Mouse (Mus musculus) heart, embryonic 15.5 days (tissue): ENCODE data around the gene 5730455P16Rik. TPM values are rescaled to one million over a fixed set of nuclear protein-coding genes. Genes with fewer than 3 reads are reported as not detected.
"Not testable (repeated sequence)": the region's sequence is repeated elsewhere in the genome, so short reads cannot be mapped to it uniquely, and the experiment has no call there.

Source experiments
- ATAC-seq: fragments of 200-750 bp; cut with Nextera tagmentation; replicated peaks from 2 replicates; pipeline ENCODE4 v1.8.0; 2017; ENCODE audit warnings: low read depth, moderate TSS enrichment; ENCODE audit not compliant: insufficient number of reproducible peaks, insufficient read depth, low FRiP score
- H3K27ac ChIP-seq: fragments of 300-500 bp; sonication (generic); 2 replicates; pipeline ENCODE4 v1.5.1; 2015; ENCODE audit warnings: mild to moderate bottlenecking, inconsistent platforms
- H3K27me3 ChIP-seq: fragments of 300-500 bp; sonication (generic); 2 replicates; pipeline ENCODE4 v1.6.1; 2015; ENCODE audit warnings: inconsistent platforms
- H3K36me3 ChIP-seq: fragments of 300-500 bp; sonication (generic); 2 replicates; pipeline ENCODE4 v1.6.1; 2015; ENCODE audit warnings: mild to moderate bottlenecking, inconsistent platforms
- H3K4me1 ChIP-seq: fragments of 300-500 bp; sonication (generic); replicated peaks from 2 replicates; pipeline ENCODE4 v1.6.1; 2015; ENCODE audit warnings: inconsistent platforms
- H3K4me2 ChIP-seq: fragments of 300-500 bp; sonication (generic); 2 replicates; pipeline ENCODE4 v1.6.1; 2015; ENCODE audit warnings: inconsistent platforms, mild to moderate bottlenecking, moderate library complexity
- H3K4me3 ChIP-seq: fragments of 300-500 bp; sonication (generic); 2 replicates; pipeline ENCODE4 v1.5.1; 2015; ENCODE audit warnings: mild to moderate bottlenecking, inconsistent platforms
- H3K9ac ChIP-seq: fragments of 300-500 bp; sonication (generic); 2 replicates; pipeline ENCODE4 v1.6.1; 2015; ENCODE audit warnings: mild to moderate bottlenecking, inconsistent platforms
- H3K9me3 ChIP-seq: fragments of 300-500 bp; sonication (generic); replicated peaks from 2 replicates; pipeline ENCODE4 v1.6.1; 2016; ENCODE audit warnings: inconsistent platforms
- WGBS: fragments of 180-500 bp; shearing (Covaris S2); methylation state at CpG from one replicate; pipeline ENCODE4 v1.1.7; 2015; ENCODE audit warnings: mixed read lengths; 5-methylcytosine and 5-hydroxymethylcytosine counted together
- polyA plus RNA-seq: library from polyadenylated mRNA; unstranded; fragments of >200 nt; fragmentation: Nextera tagmentation; extraction: Ambion mirVana; gene quantifications from 2 replicates; pipeline ENCODE4 v1.2.1, GENCODE M21; 2015

The 5730455P16Rik gene
- polyA plus RNA-seq, 1 experiment from 2014 or later, result 15.7 TPM

- H3K4me1 ChIP-seq, result no peaks in the 10 kb centered on the region
- peaks cover 66% of the 10 kb centered on the region for H3K36me3 ChIP-seq
- no peak overlapping the region for H3K27ac ChIP-seq
- WGBS, result 91% methylated on average over 4 of the region's 4 CpGs
- no peak overlapping the region for H3K9ac ChIP-seq
- H3K27me3 ChIP-seq, result no peaks in the 10 kb centered on the region
- no peaks in the 10 kb centered on the region for H3K9me3 ChIP-seq
- no peak for ATAC-seq
- H3K4me3 ChIP-seq, result no peak overlapping the region
- H3K4me2 ChIP-seq, result no peak overlapping the region
Observed at GRCm38 (mm10) chr11:80396617-80397016, 18.8 kb upstream of the 5730455P16Rik start.

- 93% methylated on average over 3 of the region's 3 CpGs for WGBS
- Histone ChIP-seq H3K36me3 (peaks cover 69% of the 10 kb centered on the region), H3K9me3 (no peaks in the 10 kb centered on the region)
Observed at GRCm38 (mm10) chr11:80395930-80396329, 18.1 kb upstream of the 5730455P16Rik start.

GRCm38 (mm10) chr11:80391407-80392120, 13.7 kb upstream of the 5730455P16Rik start:
- Histone ChIP-seq H3K9ac (no peak overlapping the region), H3K4me1 (peaks cover 2% of the 10 kb centered on the region; the same call in 1 of the 2 replicates), H3K36me3 (peaks cover 71% of the 10 kb centered on the region), H3K27me3 (no peaks in the 10 kb centered on the region), H3K27ac (no peak overlapping the region), H3K9me3 (no peaks in the 10 kb centered on the region), H3K4me3 (no peak overlapping the region), H3K4me2 (no peak overlapping the region)
- 93% methylated on average over 2 of the region's 2 CpGs for WGBS
- ATAC-seq, result no peak

More at GRCm38 (mm10) chr11:80395930-80396329, 18.1 kb upstream of the 5730455P16Rik start:
- Histone ChIP-seq H3K4me2 (no peak overlapping the region), H3K4me1 (no peaks in the 10 kb centered on the region), H3K9ac (no peak overlapping the region), H3K27ac (no peak overlapping the region), H3K27me3 (no peaks in the 10 kb centered on the region), H3K4me3 (no peak overlapping the region)
- no peak for ATAC-seq

GRCm38 (mm10) chr11:80389885-80390284, 12.1 kb upstream of the 5730455P16Rik start:
- Histone ChIP-seq H3K27me3 (no peaks in the 10 kb centered on the region), H3K4me1 (peaks cover 18% of the 10 kb centered on the region), H3K4me3 (no peak overlapping the region), H3K27ac (no peak overlapping the region), H3K4me2 (no peak overlapping the region), H3K36me3 (peaks cover 61% of the 10 kb centered on the region), H3K9ac (no peak overlapping the region), H3K9me3 (no peaks in the 10 kb centered on the region)
- ATAC-seq, result no peak
- 63% methylated on average over 1 of the region's 1 CpGs for WGBS

- H3K27me3 ChIP-seq, result no peaks in the 10 kb centered on the region
Observed at GRCm38 (mm10) chr11:80386790-80387189, 9.0 kb upstream of the 5730455P16Rik start.

GRCm38 (mm10) chr11:80385055-80385454, 7.2 kb upstream of the 5730455P16Rik start:
- no peaks in the 10 kb centered on the region for H3K9me3 ChIP-seq
- peaks cover 28% of the 10 kb centered on the region for H3K4me1 ChIP-seq
- no peak overlapping the region for H3K27ac ChIP-seq
- H3K27me3 ChIP-seq, result no peaks in the 10 kb centered on the region
- peak overlapping the region; percentile 60 for H3K4me3 ChIP-seq
- peaks cover 35% of the 10 kb centered on the region for H3K36me3 ChIP-seq
- no peak for ATAC-seq
- WGBS, result 41% methylated on average over 4 of the region's 4 CpGs
- peak overlapping the region; percentile 55 for H3K9ac ChIP-seq
- H3K4me2 ChIP-seq, result peak overlapping the region; percentile 75

More at GRCm38 (mm10) chr11:80386790-80387189, 9.0 kb upstream of the 5730455P16Rik start:
- Histone ChIP-seq H3K4me1 (peaks cover 28% of the 10 kb centered on the region), H3K9me3 (no peaks in the 10 kb centered on the region), H3K27ac (no peak overlapping the region), H3K4me2 (peak overlapping the region; percentile 75), H3K9ac (no peak overlapping the region), H3K36me3 (peaks cover 43% of the 10 kb centered on the region), H3K4me3 (no peak overlapping the region)
- 53% methylated on average over 2 of the region's 2 CpGs for WGBS
- ATAC-seq, result no peak

GRCm38 (mm10) chr11:80384461-80384860, 6.6 kb upstream of the 5730455P16Rik start:
- Histone ChIP-seq H3K9ac (peak overlapping the region; percentile 55), H3K4me3 (peak overlapping the region; percentile 60), H3K4me1 (peaks cover 28% of the 10 kb centered on the region), H3K9me3 (no peaks in the 10 kb centered on the region), H3K36me3 (peaks cover 30% of the 10 kb centered on the region), H3K27ac (no peak overlapping the region), H3K27me3 (no peaks in the 10 kb centered on the region), H3K4me2 (peak overlapping the region; percentile 75)
- ATAC-seq, result no peak

- H3K36me3 ChIP-seq, result peaks cover 23% of the 10 kb centered on the region
- H3K9ac ChIP-seq, result peak overlapping the region; percentile 93
- H3K9me3 ChIP-seq, result no peaks in the 10 kb centered on the region
- peak overlapping the region; percentile 91 for H3K27ac ChIP-seq
- 0 out of 2 replicates have a peak overlapping the region, but pooled peaks have one; percentile 16 for H3K4me2 ChIP-seq
- H3K4me1 ChIP-seq, result peaks cover 28% of the 10 kb centered on the region
- ATAC-seq, result peak; percentile 15; the same call in 1 of the 2 replicates
- WGBS, result under 1% methylated on average over 20 of the region's 20 CpGs
- H3K4me3 ChIP-seq, result peak overlapping the region; percentile 78
- H3K27me3 ChIP-seq, result no peaks in the 10 kb centered on the region
Observed at GRCm38 (mm10) chr11:80383626-80384046, 5.8 kb upstream of the 5730455P16Rik start.

- Histone ChIP-seq H3K36me3 (peaks cover 18% of the 10 kb centered on the region), H3K4me2 (peak within 1 kb of the TSS; percentile 75), H3K9me3 (no peaks in the 10 kb centered on the region), H3K27ac (peak within 1 kb of the TSS; percentile 91), H3K27me3 (no peaks in the 10 kb centered on the region), H3K4me1 (peaks cover 31% of the 10 kb centered on the region), H3K9ac (peak within 1 kb of the TSS; percentile 93), H3K4me3 (peak within 1 kb of the TSS; percentile 78)
- under 1% methylated on average over 33 of the region's 33 CpGs for WGBS
- peak; percentile 92 for ATAC-seq
Observed at GRCm38 (mm10) chr11:80383019-80383625, 5.3 kb upstream of the 5730455P16Rik start, which contains the start of gene Zfp207. Gene Zfp207 (plus strand): TSS chr11:80383279.

- Histone ChIP-seq H3K9me3 (no peaks in the 10 kb centered on the region), H3K4me3 (peak overlapping the region; percentile 78), H3K27me3 (no peaks in the 10 kb centered on the region), H3K36me3 (peaks cover 14% of the 10 kb centered on the region), H3K9ac (peak overlapping the region; percentile 46; the same call in 1 of the 2 replicates), H3K4me2 (peak overlapping the region; percentile 70), H3K4me1 (peaks cover 31% of the 10 kb centered on the region), H3K27ac (peak overlapping the region; percentile 91)
- no peak for ATAC-seq
- WGBS, result 5% methylated on average over 12 of the region's 12 CpGs
Observed at GRCm38 (mm10) chr11:80382626-80383018, 4.8 kb upstream of the 5730455P16Rik start.

GRCm38 (mm10) chr11:80379184-80379583, 1.4 kb upstream of the 5730455P16Rik start:
- H3K9me3 ChIP-seq, H3K27ac ChIP-seq, H3K36me3 ChIP-seq, H3K9ac ChIP-seq, H3K27me3 ChIP-seq, H3K4me2 ChIP-seq, H3K4me3 ChIP-seq, ATAC-seq: not testable (repeated sequence)
- peaks cover 14% of the 10 kb centered on the region; the same call in 1 of the 2 replicates for H3K4me1 ChIP-seq
- 93% methylated on average over 7 of the region's 7 CpGs for WGBS
